Mouse (Mus musculus) heart, postnatal 0 days (tissue): Measurements from ENCODE around the gene Itga11.

Source experiments
- CTCF ChIP-seq: IDR thresholded peaks from 2 replicates; pipeline ENCODE4 v1.5.1; 2016; ENCODE audit warnings: antibody characterized with exemption, control low read depth, low read depth
- EP300 ChIP-seq: IDR thresholded peaks from 2 replicates; pipeline ENCODE4 v1.6.1; 2016; ENCODE audit warnings: antibody characterized with exemption, low read depth

DNA sequence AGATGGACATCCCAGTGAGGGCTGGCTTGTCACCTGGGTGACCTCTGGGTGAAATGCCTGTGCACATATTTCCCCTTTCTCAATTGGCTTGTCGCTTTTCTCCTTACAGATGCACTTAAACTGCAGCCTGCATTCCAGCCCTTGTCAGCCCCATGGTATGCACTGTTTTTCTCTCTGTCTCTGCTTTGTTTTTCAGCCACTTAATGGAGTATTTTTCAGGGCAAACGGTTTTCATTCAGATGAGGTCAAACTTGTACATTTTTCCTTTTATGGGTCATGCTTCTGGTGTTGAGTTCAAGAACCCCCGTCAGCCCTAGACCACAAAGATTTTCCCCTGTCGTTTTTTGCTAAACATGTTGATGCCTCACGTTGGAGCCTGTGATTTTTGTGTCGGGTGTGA lies 39.6 kb upstream of the Itga11 start:
- no peak for TF ChIP-seq CTCF
- no peak for TF ChIP-seq EP300
